Mouse (Mus musculus): ENCODE measurements around the gene Gm10720.
"Not testable (repeated sequence)": the region's sequence is repeated elsewhere in the genome, so short reads cannot be mapped to it uniquely, and the experiment has no call there.

GRCm38 (mm10) chr9:3002794-3003396, 12.6 kb upstream of the Gm10720 start, which contains the start of gene Gm11168:
- not testable (repeated sequence) for TF ChIP-seq CTCF (IDR thresholded peaks at IDR 0.05; ENCODE audit: borderline replicate concordance, extremely low read depth, insufficient read depth, insufficient read length); POLR2A (IDR thresholded peaks at IDR 0.05; ENCODE audit: borderline replicate concordance, extremely low read depth, insufficient read depth, insufficient read length, poor library complexity, severe bottlenecking)
